Mouse (Mus musculus): ENCODE measurements around the gene Bckdhb. TPM values are rescaled to one million over a fixed set of nuclear protein-coding genes. Genes with fewer than 3 reads are reported as not detected.

Bckdhb gene
- total and polyA plus RNA-seq, 2 experiments from 2014 or later: 22.1 to 40.3 TPM

DNA sequence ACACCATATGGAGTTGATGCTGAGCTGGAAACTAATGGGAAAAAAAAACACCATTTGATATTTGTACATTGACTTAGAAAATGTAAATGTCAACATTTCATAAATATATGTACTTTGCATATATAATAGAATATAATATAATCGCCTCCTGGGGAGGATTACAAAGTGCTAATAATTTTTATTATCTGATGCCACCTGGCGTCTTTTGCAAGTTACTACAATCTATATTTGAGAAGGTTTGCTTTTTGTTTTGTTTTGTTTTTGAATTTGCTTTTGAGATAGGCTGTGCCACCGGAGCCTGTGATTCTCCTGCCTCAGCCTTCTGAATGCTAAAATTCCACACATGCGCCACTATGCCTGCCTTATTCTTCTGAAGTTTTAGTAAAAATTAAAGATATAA is 19.1 kb upstream of the Bckdhb start:
- Histone ChIP-seq H3K4me3 (ENCODE audit: low read length) (no peak overlapping the region), H3K27ac (no peak overlapping the region), H3K27me3 (ENCODE audit: insufficient read depth, low read length) (no peaks in the 10 kb centered on the region), H3K4me2 (ENCODE audit: low read depth, low read length) (no peak overlapping the region), H3K4me1 (ENCODE audit: insufficient read depth, low read length) (no peaks in the 10 kb centered on the region), H3K9me3 (ENCODE audit: low read length) (no peaks in the 10 kb centered on the region), H3K9ac (replicated peaks; ENCODE audit: low read length) (no peak overlapping the region), H3K36me3 (ENCODE audit: insufficient read depth, low read length) (no peaks in the 10 kb centered on the region)
- ATAC-seq: no peak
- 72% methylated on average over 4 of the region's 4 CpGs for WGBS
- peak; percentile 27; the same call in 1 of the 2 replicates for TF ChIP-seq CTCF (IDR thresholded peaks at IDR 0.05; ENCODE audit: low read depth)
- peak; percentile 30 for DNase-seq (ENCODE audit: low spot score)

DNA sequence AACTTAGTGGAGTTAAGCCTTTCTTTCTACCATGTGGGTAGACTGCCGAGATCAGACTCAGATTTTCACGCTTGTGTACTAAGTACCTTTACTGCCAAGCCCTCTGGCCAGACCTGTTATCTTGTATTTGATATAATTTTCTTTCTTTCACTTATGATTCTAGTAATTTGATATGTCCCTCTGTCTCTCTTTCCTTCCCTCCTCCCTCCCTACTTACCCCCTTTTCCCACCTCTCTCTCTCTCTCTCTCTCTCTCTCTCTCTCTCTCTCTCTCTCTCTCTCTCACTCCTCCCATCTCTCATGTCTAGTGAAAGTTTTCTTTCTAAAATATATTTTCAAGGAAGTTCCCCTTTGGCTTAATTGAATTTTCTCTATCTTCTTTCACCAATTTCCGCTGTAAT is 17.9 kb upstream of the Bckdhb start:
- Histone ChIP-seq H3K27ac (no peak overlapping the region), H3K4me1 (ENCODE audit: insufficient read depth, low read length) (no peaks in the 10 kb centered on the region), H3K36me3 (ENCODE audit: insufficient read depth, low read length) (no peaks in the 10 kb centered on the region), H3K4me2 (ENCODE audit: low read depth, low read length) (no peak overlapping the region), H3K9ac (replicated peaks; ENCODE audit: low read length) (no peak overlapping the region), H3K9me3 (ENCODE audit: low read length) (no peaks in the 10 kb centered on the region), H3K4me3 (ENCODE audit: low read length) (no peak overlapping the region), H3K27me3 (ENCODE audit: insufficient read depth, low read length) (no peaks in the 10 kb centered on the region)
- DNase-seq (ENCODE audit: low spot score) (no peak), ATAC-seq (no peak)
- 82% methylated on average over 3 of the region's 3 CpGs for WGBS
- no peak for TF ChIP-seq CTCF (IDR thresholded peaks at IDR 0.05; ENCODE audit: low read depth)

GRCm38 (mm10) chr9:83909836-83910235 is 15.1 kb upstream of the Bckdhb start:
- H3K4me1 ChIP-seq (ENCODE audit: insufficient read depth, low read length): no peaks in the 10 kb centered on the region
- ATAC-seq (no peak), DNase-seq (ENCODE audit: low spot score) (no peak)
- no peak overlapping the region for H3K9ac ChIP-seq (replicated peaks; ENCODE audit: low read length)
- WGBS: 95% methylated on average over 2 of the region's 2 CpGs
- TF ChIP-seq CTCF (IDR thresholded peaks at IDR 0.05; ENCODE audit: low read depth): no peak
- no peaks in the 10 kb centered on the region for H3K27me3 ChIP-seq (ENCODE audit: insufficient read depth, low read length)
- H3K9me3 ChIP-seq (ENCODE audit: low read length): no peaks in the 10 kb centered on the region
- no peak overlapping the region for H3K27ac ChIP-seq
- H3K4me3 ChIP-seq (ENCODE audit: low read length): no peak overlapping the region
- no peaks in the 10 kb centered on the region for H3K36me3 ChIP-seq (ENCODE audit: insufficient read depth, low read length)
- H3K4me2 ChIP-seq (ENCODE audit: low read depth, low read length): no peak overlapping the region

DNA sequence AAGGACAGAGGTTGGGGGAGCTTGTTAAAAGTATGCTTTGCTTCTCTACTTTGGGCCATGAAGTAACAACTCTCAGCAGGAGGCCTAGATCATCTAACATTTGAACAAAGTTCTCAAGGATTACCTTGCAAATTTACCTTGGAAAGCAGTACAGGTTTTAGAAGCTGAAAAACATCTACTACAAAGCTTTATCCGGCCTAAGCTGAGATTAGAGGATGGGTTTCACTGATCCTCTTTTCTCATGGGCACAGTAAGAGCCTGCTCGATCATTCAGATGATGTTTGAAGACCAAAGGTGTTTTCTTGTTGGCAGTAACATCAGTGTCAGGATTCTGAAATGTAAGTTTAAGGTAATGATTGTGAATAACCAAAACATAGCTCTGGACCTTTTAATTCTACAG is 14.0 kb upstream of the Bckdhb start:
- Histone ChIP-seq H3K4me1 (ENCODE audit: insufficient read depth, low read length) (no peaks in the 10 kb centered on the region), H3K27me3 (ENCODE audit: insufficient read depth, low read length) (no peaks in the 10 kb centered on the region), H3K9ac (replicated peaks; ENCODE audit: low read length) (no peak overlapping the region), H3K9me3 (ENCODE audit: low read length) (no peaks in the 10 kb centered on the region), H3K36me3 (ENCODE audit: insufficient read depth, low read length) (no peaks in the 10 kb centered on the region), H3K27ac (no peak overlapping the region), H3K4me3 (ENCODE audit: low read length) (no peak overlapping the region), H3K4me2 (ENCODE audit: low read depth, low read length) (no peak overlapping the region)
- ATAC-seq: no peak
- DNase-seq (ENCODE audit: low spot score): no peak
- WGBS: 84% methylated on average over 2 of the region's 2 CpGs
- TF ChIP-seq CTCF (IDR thresholded peaks at IDR 0.05; ENCODE audit: low read depth): no peak

GRCm38 (mm10) chr9:83922076-83922475 is 2.9 kb upstream of the Bckdhb start:
- Histone ChIP-seq H3K36me3 (ENCODE audit: insufficient read depth, low read length) (no peaks in the 10 kb centered on the region), H3K9ac (replicated peaks; ENCODE audit: low read length) (no peak overlapping the region), H3K9me3 (ENCODE audit: low read length) (no peaks in the 10 kb centered on the region), H3K4me2 (ENCODE audit: low read depth, low read length) (no peak overlapping the region), H3K27ac (no peak overlapping the region), H3K4me3 (ENCODE audit: low read length) (no peak overlapping the region), H3K27me3 (ENCODE audit: insufficient read depth, low read length) (no peaks in the 10 kb centered on the region), H3K4me1 (ENCODE audit: insufficient read depth, low read length) (no peaks in the 10 kb centered on the region; the same call in 1 of the 2 replicates)
- TF ChIP-seq CTCF (IDR thresholded peaks at IDR 0.05; ENCODE audit: low read depth): no peak
- WGBS: 85% methylated on average over 3 of the region's 3 CpGs
- ATAC-seq (no peak), DNase-seq (ENCODE audit: low spot score) (no peak)

GRCm38 (mm10) chr9:83924356-83924755 is 589 bp upstream of the Bckdhb start:
- Histone ChIP-seq H3K27me3 (ENCODE audit: insufficient read depth, low read length) (no peaks in the 10 kb centered on the region), H3K9me3 (ENCODE audit: low read length) (no peaks in the 10 kb centered on the region), H3K4me2 (ENCODE audit: low read depth, low read length) (peak overlapping the region; percentile 87), H3K27ac (peak overlapping the region; percentile 74; the same call in 1 of the 2 replicates), H3K9ac (replicated peaks; ENCODE audit: low read length) (peak overlapping the region; percentile 64), H3K4me3 (ENCODE audit: low read length) (peak overlapping the region; percentile 83), H3K4me1 (ENCODE audit: insufficient read depth, low read length) (no peaks in the 10 kb centered on the region; the same call in 1 of the 2 replicates), H3K36me3 (ENCODE audit: insufficient read depth, low read length) (no peaks in the 10 kb centered on the region)
- ATAC-seq (no peak), DNase-seq (ENCODE audit: low spot score) (no peak)
- 90% methylated on average over 5 of the region's 5 CpGs for WGBS
- TF ChIP-seq CTCF (IDR thresholded peaks at IDR 0.05; ENCODE audit: low read depth): no peak

- ATAC-seq (no peak), DNase-seq (ENCODE audit: low spot score) (no peak)
Measured at GRCm38 (mm10) chr9:83925688-83926041, 720 bp downstream of the Bckdhb start.

More at GRCm38 (mm10) chr9:83925688-83926041, 720 bp downstream of the Bckdhb start:
- Histone ChIP-seq H3K36me3 (ENCODE audit: insufficient read depth, low read length) (no peaks in the 10 kb centered on the region), H3K4me1 (ENCODE audit: insufficient read depth, low read length) (no peaks in the 10 kb centered on the region; the same call in 1 of the 2 replicates), H3K27ac (no peak overlapping the region), H3K27me3 (ENCODE audit: insufficient read depth, low read length) (no peaks in the 10 kb centered on the region), H3K4me3 (ENCODE audit: low read length) (peak overlapping the region; percentile 83), H3K9ac (replicated peaks; ENCODE audit: low read length) (peak overlapping the region; percentile 64; the same call in 1 of the 2 replicates), H3K9me3 (ENCODE audit: low read length) (no peaks in the 10 kb centered on the region), H3K4me2 (ENCODE audit: low read depth, low read length) (peak overlapping the region; percentile 87)
- no peak for TF ChIP-seq CTCF (IDR thresholded peaks at IDR 0.05; ENCODE audit: low read depth)
- WGBS: 54% methylated on average over 4 of the region's 4 CpGs
